Mouse (Mus musculus): ENCODE results near the gene Slco2a1. TPM values are rescaled to one million over a fixed set of nuclear protein-coding genes. Genes with fewer than 3 reads are reported as not detected.

Slco2a1 gene
- polyA plus RNA-seq, 1 experiment = 84.7 TPM

GRCm38 (mm10) chr9:102985111-102985510, 3.4 kb upstream of the Slco2a1 start:
- TF ChIP-seq CTCF (IDR thresholded peaks at IDR 0.05; ENCODE audit: extremely low read depth, insufficient read length, insufficient replicate concordance, low read depth, low read length) (no peak), POLR2A (IDR thresholded peaks at IDR 0.05; ENCODE audit: low read depth, low read length) (no peak)
- WGBS = 92% methylated on average over 1 of the region's 1 CpGs
- no peak overlapping the region for H3K4me3 ChIP-seq (ENCODE audit: low read depth, low read length)

GRCm38 (mm10) chr9:102985939-102986338, 2.6 kb upstream of the Slco2a1 start:
- H3K4me1 ChIP-seq (ENCODE audit: control insufficient read depth, insufficient read depth, insufficient read length, low read length) = peaks cover 31% of the 10 kb centered on the region
- WGBS = 70% methylated on average over 4 of the region's 4 CpGs
- H3K4me3 ChIP-seq (ENCODE audit: low read depth, low read length) = no peak overlapping the region
- no peaks in the 10 kb centered on the region for H3K36me3 ChIP-seq (ENCODE audit: control insufficient read depth, insufficient read depth, low read length)
- no peak overlapping the region for H3K27ac ChIP-seq (ENCODE audit: insufficient read depth, low read depth, low read length)
- H3K27me3 ChIP-seq (ENCODE audit: control insufficient read depth, insufficient read depth, low read length) = no peaks in the 10 kb centered on the region
- no peak for TF ChIP-seq POLR2A (IDR thresholded peaks at IDR 0.05; ENCODE audit: low read depth, low read length)
- TF ChIP-seq CTCF (IDR thresholded peaks at IDR 0.05; ENCODE audit: extremely low read depth, insufficient read length, insufficient replicate concordance, low read depth, low read length) = no peak

More at GRCm38 (mm10) chr9:102985111-102985510, 3.4 kb upstream of the Slco2a1 start:
- Histone ChIP-seq H3K27me3 (ENCODE audit: control insufficient read depth, insufficient read depth, low read length) (no peaks in the 10 kb centered on the region), H3K27ac (ENCODE audit: insufficient read depth, low read depth, low read length) (peak overlapping the region; percentile 20; the same call in 1 of the 2 replicates), H3K4me1 (ENCODE audit: control insufficient read depth, insufficient read depth, insufficient read length, low read length) (peaks cover 29% of the 10 kb centered on the region), H3K36me3 (ENCODE audit: control insufficient read depth, insufficient read depth, low read length) (no peaks in the 10 kb centered on the region)

GRCm38 (mm10) chr9:102990306-102991133, 2.0 kb downstream of the Slco2a1 start:
- Histone ChIP-seq H3K4me3 (ENCODE audit: low read depth, low read length) (no peak overlapping the region), H3K36me3 (ENCODE audit: control insufficient read depth, insufficient read depth, low read length) (no peaks in the 10 kb centered on the region), H3K4me1 (ENCODE audit: control insufficient read depth, insufficient read depth, insufficient read length, low read length) (peaks cover 27% of the 10 kb centered on the region; the same call in 1 of the 2 replicates), H3K27ac (ENCODE audit: insufficient read depth, low read depth, low read length) (no peak overlapping the region), H3K27me3 (ENCODE audit: control insufficient read depth, insufficient read depth, low read length) (no peaks in the 10 kb centered on the region)
- TF ChIP-seq CTCF (IDR thresholded peaks at IDR 0.05; ENCODE audit: extremely low read depth, insufficient read length, insufficient replicate concordance, low read depth, low read length) (no peak), POLR2A (IDR thresholded peaks at IDR 0.05; ENCODE audit: low read depth, low read length) (no peak)
- 79% methylated on average over 6 of the region's 6 CpGs for WGBS

- TF ChIP-seq POLR2A (IDR thresholded peaks at IDR 0.05; ENCODE audit: low read depth, low read length) = no peak
- no peak for TF ChIP-seq CTCF (IDR thresholded peaks at IDR 0.05; ENCODE audit: extremely low read depth, insufficient read length, insufficient replicate concordance, low read depth, low read length)
- 87% methylated on average over 4 of the region's 4 CpGs for WGBS
- Histone ChIP-seq H3K4me1 (ENCODE audit: control insufficient read depth, insufficient read depth, insufficient read length, low read length) (peaks cover 26% of the 10 kb centered on the region; the same call in 1 of the 2 replicates), H3K36me3 (ENCODE audit: control insufficient read depth, insufficient read depth, low read length) (no peaks in the 10 kb centered on the region), H3K27ac (ENCODE audit: insufficient read depth, low read depth, low read length) (no peak overlapping the region), H3K4me3 (ENCODE audit: low read depth, low read length) (no peak overlapping the region), H3K27me3 (ENCODE audit: control insufficient read depth, insufficient read depth, low read length) (no peaks in the 10 kb centered on the region)
These were observed 2.6 kb downstream of the Slco2a1 start for GRCm38 (mm10) chr9:102991134-102991406.

- Histone ChIP-seq H3K27ac (ENCODE audit: insufficient read depth, low read depth, low read length) (no peak overlapping the region), H3K27me3 (ENCODE audit: control insufficient read depth, insufficient read depth, low read length) (no peaks in the 10 kb centered on the region), H3K36me3 (ENCODE audit: control insufficient read depth, insufficient read depth, low read length) (no peaks in the 10 kb centered on the region), H3K4me1 (ENCODE audit: control insufficient read depth, insufficient read depth, insufficient read length, low read length) (peaks cover 28% of the 10 kb centered on the region; the same call in 1 of the 2 replicates), H3K4me3 (ENCODE audit: low read depth, low read length) (no peak overlapping the region)
- TF ChIP-seq CTCF (IDR thresholded peaks at IDR 0.05; ENCODE audit: extremely low read depth, insufficient read length, insufficient replicate concordance, low read depth, low read length) (no peak), POLR2A (IDR thresholded peaks at IDR 0.05; ENCODE audit: low read depth, low read length) (no peak)
- WGBS = 80% methylated on average over 6 of the region's 6 CpGs
These were observed 4.4 kb downstream of the Slco2a1 start for GRCm38 (mm10) chr9:102992877-102993276.

GRCm38 (mm10) chr9:102993764-102994163, 5.3 kb downstream of the Slco2a1 start:
- Histone ChIP-seq H3K4me3 (ENCODE audit: low read depth, low read length) (no peak overlapping the region), H3K27me3 (ENCODE audit: control insufficient read depth, insufficient read depth, low read length) (no peaks in the 10 kb centered on the region), H3K27ac (ENCODE audit: insufficient read depth, low read depth, low read length) (no peak overlapping the region), H3K4me1 (ENCODE audit: control insufficient read depth, insufficient read depth, insufficient read length, low read length) (peaks cover 22% of the 10 kb centered on the region; the same call in 1 of the 2 replicates), H3K36me3 (ENCODE audit: control insufficient read depth, insufficient read depth, low read length) (no peaks in the 10 kb centered on the region)
- TF ChIP-seq POLR2A (IDR thresholded peaks at IDR 0.05; ENCODE audit: low read depth, low read length) (no peak), CTCF (IDR thresholded peaks at IDR 0.05; ENCODE audit: extremely low read depth, insufficient read length, insufficient replicate concordance, low read depth, low read length) (no peak)
- 77% methylated on average over 5 of the region's 5 CpGs for WGBS

GRCm38 (mm10) chr9:102995800-102996635, 7.5 kb downstream of the Slco2a1 start:
- H3K27me3 ChIP-seq (ENCODE audit: control insufficient read depth, insufficient read depth, low read length) = no peaks in the 10 kb centered on the region
- no peaks in the 10 kb centered on the region for H3K36me3 ChIP-seq (ENCODE audit: control insufficient read depth, insufficient read depth, low read length)
- peaks cover 14% of the 10 kb centered on the region; the same call in 1 of the 2 replicates for H3K4me1 ChIP-seq (ENCODE audit: control insufficient read depth, insufficient read depth, insufficient read length, low read length)
- peak overlapping the region; percentile 45 for H3K27ac ChIP-seq (ENCODE audit: insufficient read depth, low read depth, low read length)
- TF ChIP-seq POLR2A (IDR thresholded peaks at IDR 0.05; ENCODE audit: low read depth, low read length) (no peak), CTCF (IDR thresholded peaks at IDR 0.05; ENCODE audit: extremely low read depth, insufficient read length, insufficient replicate concordance, low read depth, low read length) (no peak)
- no peak overlapping the region for H3K4me3 ChIP-seq (ENCODE audit: low read depth, low read length)
- 56% methylated on average over 12 of the region's 12 CpGs for WGBS
